Mouse (Mus musculus) cortical plate, adult 2 months (tissue): Measurements from ENCODE around the gene Polr3e. TPM values are rescaled to one million over a fixed set of nuclear protein-coding genes. Genes with fewer than 3 reads are reported as not detected.

Experiments
- H3K27ac ChIP-seq: fragments of 200-500 bp; 2 replicates; pipeline ENCODE4 v1.5.1; 2012; ENCODE audit warnings: low read length, control low read depth, inconsistent platforms; ENCODE audit not compliant: insufficient read depth
- H3K4me1 ChIP-seq: fragments of 200-500 bp; 2 replicates; pipeline ENCODE4 v1.6.1; 2011; ENCODE audit warnings: low read length; ENCODE audit not compliant: control insufficient read depth, insufficient read depth
- H3K4me3 ChIP-seq: fragments of 200-500 bp; 2 replicates; pipeline ENCODE4 v1.5.1; 2011; ENCODE audit warnings: mild to moderate bottlenecking, low read length, control low read depth; ENCODE audit not compliant: insufficient read depth
- CTCF ChIP-seq: fragments of 200-500 bp; IDR thresholded peaks from 2 replicates; pipeline ENCODE4 v1.5.1; 2011; ENCODE audit warnings: mild to moderate bottlenecking, control low read depth, low read length; ENCODE audit not compliant: insufficient read depth; ENCODE audit errors: extremely low read depth
- POLR2A ChIP-seq: fragments of 200-500 bp; IDR thresholded peaks from 2 replicates; pipeline ENCODE4 v1.6.1; 2011; ENCODE audit warnings: mild to moderate bottlenecking, low read length, control low read depth; ENCODE audit not compliant: insufficient read depth; ENCODE audit errors: extremely low read depth
- polyA plus RNA-seq: library from polyadenylated mRNA; depleted of rRNA; stranded (reverse); fragments of >200 nt; gene quantifications from 2 replicates; pipeline ENCODE4 v1.2.3, GENCODE M21; 2012

The Polr3e gene
- polyA plus RNA-seq, 1 experiment: 25.9 TPM

DNA sequence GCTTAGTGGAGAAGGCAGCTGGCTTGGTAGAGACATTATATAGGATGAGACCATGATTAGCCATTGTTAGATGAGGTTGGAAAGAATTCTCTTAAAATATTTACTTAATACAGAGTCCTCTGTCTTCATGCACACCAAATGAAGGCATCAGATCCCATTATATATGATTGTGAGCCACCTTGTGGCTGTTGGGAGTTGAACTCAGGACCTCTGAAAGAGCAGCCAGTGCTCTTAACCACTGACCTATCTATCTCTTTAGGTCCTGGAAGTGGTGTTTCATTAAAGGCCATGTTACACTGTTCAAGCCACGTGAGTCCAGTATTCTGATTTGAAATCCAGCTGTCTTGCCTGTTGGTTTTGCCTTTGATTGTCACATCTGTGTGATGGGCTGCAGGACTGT is 4.2 kb upstream of the Polr3e start:
- TF ChIP-seq CTCF: no peak
- no peak for TF ChIP-seq POLR2A
- no peak overlapping the region for H3K27ac ChIP-seq
- no peaks in the 10 kb centered on the region for H3K4me1 ChIP-seq
- no peak overlapping the region for H3K4me3 ChIP-seq

GRCm38 (mm10) chr7:120916262-120916875 is 1.2 kb upstream of the Polr3e start:
- Histone ChIP-seq H3K4me1 (no peaks in the 10 kb centered on the region), H3K27ac (no peak overlapping the region), H3K4me3 (no peak overlapping the region)
- TF ChIP-seq CTCF: no peak
- TF ChIP-seq POLR2A: no peak

DNA sequence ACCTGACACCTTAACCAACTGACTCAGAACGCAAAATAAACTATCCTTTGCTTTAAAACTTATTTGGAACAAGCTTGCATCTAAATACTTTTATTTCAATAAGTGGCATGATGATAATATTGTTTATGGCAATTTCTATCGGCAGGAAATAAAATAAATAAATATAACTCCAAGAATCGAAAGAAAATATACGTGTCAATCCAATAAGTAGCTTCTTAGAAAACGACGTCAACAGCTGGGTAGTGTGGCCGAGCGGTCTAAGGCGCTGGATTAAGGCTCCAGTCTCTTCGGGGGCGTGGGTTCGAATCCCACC is 309 bp upstream of the Polr3e start:
- Histone ChIP-seq H3K4me1 (no peaks in the 10 kb centered on the region), H3K4me3 (peak overlapping the region; percentile 89; the same call in 1 of the 2 replicates), H3K27ac (no peak overlapping the region)
- TF ChIP-seq CTCF (no peak), POLR2A (no peak)

DNA sequence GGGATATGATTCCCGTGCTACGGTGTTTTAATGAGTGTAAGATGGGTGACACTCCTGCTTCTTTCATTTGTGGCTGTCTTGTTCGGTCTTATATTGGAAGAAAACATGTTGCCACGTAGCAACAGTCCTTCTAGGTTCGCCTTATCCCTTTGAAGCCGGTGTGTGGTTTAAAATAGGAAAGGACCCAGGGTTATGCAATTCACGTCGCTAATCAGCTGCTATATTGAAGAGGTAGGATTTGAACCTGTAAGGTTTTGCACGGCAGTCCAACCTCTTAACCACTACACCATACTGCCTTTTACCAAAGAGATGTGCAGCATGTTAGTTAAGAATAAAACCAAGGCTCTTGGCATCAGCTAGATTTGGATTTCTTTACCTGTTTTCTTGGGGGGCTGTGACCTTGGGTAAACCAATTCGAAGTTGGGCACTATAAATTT is 1.0 kb downstream of the Polr3e start:
- TF ChIP-seq POLR2A (0 out of 2 replicates have a peak, but pooled peaks have one; percentile 19), CTCF (no peak)
- Histone ChIP-seq H3K4me1 (no peaks in the 10 kb centered on the region), H3K4me3 (peak overlapping the region; percentile 89), H3K27ac (peak overlapping the region; percentile 86)

DNA sequence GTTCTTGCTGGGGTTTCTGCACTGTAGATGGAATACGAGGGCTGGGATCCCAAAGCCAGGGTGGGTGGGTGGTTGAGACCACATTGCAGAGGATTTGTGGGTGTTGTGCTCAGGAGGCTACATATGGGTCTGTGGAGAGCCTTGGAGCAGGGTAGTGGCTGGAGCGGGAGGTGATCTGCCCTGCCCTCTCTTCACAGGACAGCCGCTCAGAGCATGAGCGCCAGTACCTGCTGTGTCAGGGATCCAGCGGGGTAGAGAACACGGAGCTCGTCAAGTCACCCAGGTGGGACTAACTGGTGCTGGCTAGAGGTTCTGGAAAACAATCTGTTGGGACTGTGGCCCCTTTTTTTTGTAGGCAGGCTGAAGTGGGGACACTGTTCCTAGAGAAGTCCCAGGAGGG is 15.6 kb downstream of the Polr3e start:
- H3K4me3 ChIP-seq: no peak overlapping the region
- H3K4me1 ChIP-seq: no peaks in the 10 kb centered on the region; the same call in 1 of the 2 replicates
- TF ChIP-seq POLR2A: no peak
- TF ChIP-seq CTCF: no peak
- H3K27ac ChIP-seq: no peak overlapping the region

DNA sequence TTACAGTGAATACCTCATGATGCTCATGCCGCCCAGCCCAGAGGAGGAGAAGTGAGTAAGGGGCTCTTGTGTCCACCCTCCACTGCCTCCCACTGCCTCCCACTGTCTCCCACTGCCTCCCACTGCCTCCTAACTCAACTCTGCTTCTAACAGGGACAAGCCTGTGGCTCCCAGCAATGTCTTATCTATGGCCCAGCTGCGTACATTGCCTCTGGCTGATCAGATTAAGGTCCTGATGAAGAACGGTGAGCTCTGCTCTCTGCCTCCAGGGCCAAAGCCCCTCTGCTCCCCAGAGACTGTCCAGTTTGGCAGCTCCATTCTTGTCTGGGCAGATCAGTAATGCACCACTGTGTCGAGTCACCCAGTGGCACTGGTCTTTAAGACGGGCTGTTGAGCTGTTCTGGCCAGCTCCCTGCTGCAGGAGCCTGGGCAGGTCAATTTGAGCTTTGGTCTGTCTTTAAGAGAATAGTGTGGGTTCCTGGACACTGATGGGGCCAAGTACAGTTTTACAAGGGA is 16.2 kb downstream of the Polr3e start:
- Histone ChIP-seq H3K27ac (no peak overlapping the region), H3K4me3 (no peak overlapping the region), H3K4me1 (no peaks in the 10 kb centered on the region; the same call in 1 of the 2 replicates)
- no peak for TF ChIP-seq CTCF
- TF ChIP-seq POLR2A: no peak

DNA sequence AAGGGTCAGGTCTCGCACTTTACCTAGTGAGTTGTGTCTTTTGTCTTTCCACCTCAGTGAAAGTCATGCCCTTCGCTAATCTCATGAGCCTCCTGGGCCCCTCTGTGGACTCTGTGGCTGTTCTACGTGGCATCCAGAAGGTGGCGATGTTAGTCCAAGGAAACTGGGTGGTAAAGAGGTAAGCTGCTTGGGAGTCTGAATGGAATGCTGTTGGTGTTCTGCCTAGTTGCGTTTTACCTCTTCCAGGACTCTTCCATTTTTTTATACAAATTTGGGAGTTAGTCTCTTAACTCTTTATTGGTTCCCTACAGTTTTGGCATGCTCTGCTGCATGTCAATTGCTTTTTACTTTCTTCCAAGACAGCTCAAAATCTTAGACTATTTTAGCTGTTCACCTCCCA is 17.2 kb downstream of the Polr3e start:
- no peak for TF ChIP-seq POLR2A
- peak; percentile 86 for TF ChIP-seq CTCF
- no peak overlapping the region for H3K4me3 ChIP-seq
- H3K27ac ChIP-seq: no peak overlapping the region
- H3K4me1 ChIP-seq: no peaks in the 10 kb centered on the region; the same call in 1 of the 2 replicates

- H3K4me3 ChIP-seq: no peak overlapping the region
- H3K27ac ChIP-seq: no peak overlapping the region
- TF ChIP-seq CTCF: no peak
- TF ChIP-seq POLR2A: no peak
- H3K4me1 ChIP-seq: no peaks in the 10 kb centered on the region; the same call in none of the 2 replicates
Measured at GRCm38 (mm10) chr7:120936522-120936921, 19.0 kb downstream of the Polr3e start.

DNA sequence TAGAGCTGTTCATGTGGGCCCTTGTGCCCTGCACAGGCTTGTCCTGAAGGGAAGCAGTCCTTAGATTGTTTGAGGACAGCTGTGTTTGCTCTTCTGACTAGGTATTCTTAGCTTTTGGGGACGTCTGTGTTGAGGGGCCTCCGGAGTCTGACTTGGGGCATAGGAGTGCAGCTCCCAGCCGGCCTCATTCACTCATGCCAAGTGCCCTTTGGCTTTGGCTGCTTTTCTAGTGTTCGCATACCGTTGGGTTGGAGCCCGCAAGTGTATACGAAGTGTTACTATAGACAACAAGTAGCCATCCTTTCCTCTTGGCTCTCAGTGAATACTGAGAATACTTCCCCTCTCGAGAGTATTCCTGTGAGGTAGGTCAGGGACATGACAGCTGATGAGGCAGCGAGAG is 20.7 kb downstream of the Polr3e start:
- H3K27ac ChIP-seq: no peak overlapping the region
- no peak overlapping the region for H3K4me3 ChIP-seq
- H3K4me1 ChIP-seq: peaks cover 3% of the 10 kb centered on the region
- no peak for TF ChIP-seq CTCF
- no peak for TF ChIP-seq POLR2A

GRCm38 (mm10) chr7:120940343-120940742 is 22.8 kb downstream of the Polr3e start:
- H3K4me1 ChIP-seq: peaks cover 3% of the 10 kb centered on the region
- H3K27ac ChIP-seq: peak overlapping the region; percentile 82
- peak; percentile 45; the same call in 1 of the 2 replicates for TF ChIP-seq POLR2A
- no peak for TF ChIP-seq CTCF
- peak overlapping the region; percentile 30 for H3K4me3 ChIP-seq
